Mouse (Mus musculus) activated CD4-positive, CD25-positive, alpha-beta regulatory T cell, adult 4 months (primary cell): Measurements from ENCODE around the gene Cmbl. TPM values are rescaled to one million over a fixed set of nuclear protein-coding genes. Genes with fewer than 3 reads are reported as not detected.
"Not testable (repeated sequence)": the region's sequence is repeated elsewhere in the genome, so short reads cannot be mapped to it uniquely, and the experiment has no call there.

ENCODE experiments used
- ATAC-seq: one replicate; pipeline ENCODE4 v1.8.0; 2017
- polyA plus RNA-seq, 2 experiments: library from polyadenylated mRNA; unstranded; fragments of 100-300 nt; shearing (Covaris generic); gene quantifications; one replicate each; pipeline ENCODE4 v1.2.1; 2017

Cmbl gene
- polyA plus RNA-seq, 2 experiments from 2014 or later = 0.80 TPM; not detected in 1

DNA sequence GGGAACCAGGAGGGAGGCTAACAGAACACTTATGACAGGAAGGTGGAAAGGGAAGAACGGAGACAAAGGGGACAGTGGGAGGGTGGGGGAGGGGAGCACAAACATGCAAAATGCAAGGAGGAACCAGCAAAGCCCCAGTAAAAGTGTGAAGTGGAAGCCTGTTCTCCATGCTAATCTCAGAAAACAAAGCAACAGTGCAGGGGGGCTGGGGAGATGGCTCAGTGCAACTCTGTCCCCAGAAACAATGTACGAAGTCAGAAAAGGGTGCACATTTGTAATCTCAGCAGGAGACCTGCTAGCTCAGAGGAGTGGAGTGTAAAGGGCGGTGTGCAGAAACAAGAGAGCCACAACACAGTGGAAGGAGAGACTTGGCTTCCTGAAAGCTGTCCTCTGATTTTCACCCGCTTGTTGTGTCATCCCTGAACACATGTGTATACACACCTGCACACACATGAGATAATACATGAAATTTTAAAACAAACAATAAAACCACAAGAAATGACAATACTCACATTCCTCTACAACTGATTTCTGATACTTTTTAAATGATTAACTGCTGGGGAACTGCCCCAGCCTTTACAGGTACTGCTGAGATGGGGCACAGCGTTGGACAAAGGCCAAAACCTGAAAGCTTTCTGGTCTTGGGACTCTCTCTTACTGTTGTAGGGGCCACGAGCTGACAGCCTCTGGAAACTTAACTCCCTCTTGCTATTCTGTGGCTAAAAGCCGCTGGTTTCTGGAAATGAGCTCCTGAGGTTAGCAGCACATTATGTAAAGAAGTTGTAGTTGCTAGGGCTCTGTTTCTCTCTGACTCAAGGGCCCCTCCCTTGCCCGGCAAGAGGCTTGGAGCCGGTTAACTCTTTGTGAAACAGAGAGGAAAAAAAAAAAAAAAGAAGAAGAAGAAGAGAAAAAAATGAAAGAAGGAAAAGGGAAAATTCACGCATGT lies 22.9 kb upstream of the Cmbl start:
- no peak for ATAC-seq

DNA sequence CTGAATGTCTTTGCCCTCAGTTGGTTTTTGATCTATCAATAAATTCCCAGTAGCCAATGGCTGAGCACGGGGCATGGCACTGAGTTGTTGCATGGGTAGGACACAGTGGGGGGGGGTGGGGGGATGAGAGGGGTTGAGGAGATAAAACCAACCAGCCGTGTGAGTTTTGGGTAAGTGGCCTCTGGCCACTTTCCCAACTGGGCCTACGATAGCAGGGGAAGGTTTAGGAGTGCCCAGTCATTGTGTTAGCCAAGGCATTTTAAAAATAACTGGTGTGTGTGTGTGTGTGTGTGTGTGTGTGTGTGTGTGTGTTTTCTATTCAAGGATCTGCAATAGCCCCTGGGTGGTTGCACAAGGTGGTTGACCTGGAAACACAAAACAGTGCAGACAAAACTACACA lies 21.9 kb upstream of the Cmbl start:
- ATAC-seq = no peak

- no peak for ATAC-seq
These were observed 20.1 kb upstream of the Cmbl start for GRCm38 (mm10) chr15:31545058-31545457.

DNA sequence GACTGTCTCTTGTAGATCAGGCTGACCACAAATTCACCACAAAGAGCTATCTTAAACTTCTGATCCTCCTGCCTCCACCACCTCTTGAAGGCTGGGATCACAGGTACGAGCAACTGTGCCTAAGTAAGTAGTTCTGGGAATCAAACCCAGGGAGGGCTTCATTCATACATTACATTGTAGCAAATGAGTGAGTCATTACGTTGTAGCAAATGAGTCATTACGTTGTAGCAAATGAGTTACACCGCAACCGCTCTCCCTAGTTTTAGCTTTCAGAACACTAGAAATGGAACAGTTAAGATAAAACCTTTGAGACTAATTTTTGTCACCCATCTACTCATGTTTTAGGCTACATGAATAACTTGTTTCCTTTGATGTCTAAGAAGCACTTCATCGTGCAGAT lies 18.9 kb upstream of the Cmbl start:
- peak; percentile 14 for ATAC-seq

DNA sequence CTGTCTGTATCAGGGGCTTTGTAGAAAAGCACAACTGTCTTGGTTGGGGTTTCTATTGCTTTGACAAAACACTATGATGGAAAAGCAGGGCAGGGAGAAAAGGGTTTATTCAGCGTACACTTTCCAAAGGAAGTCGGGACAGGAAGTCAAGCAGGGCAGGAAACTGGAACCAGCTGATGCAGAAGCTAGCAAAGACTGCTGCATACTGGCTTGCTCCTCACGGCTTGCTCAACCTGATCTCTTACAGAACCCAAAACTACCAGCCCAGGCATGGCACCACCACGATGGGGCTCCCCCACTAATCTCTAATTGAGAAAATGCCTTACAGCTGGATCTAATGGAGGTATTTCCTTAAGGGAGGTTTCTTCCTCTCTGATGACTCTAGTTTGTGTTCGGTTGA lies 17.8 kb upstream of the Cmbl start:
- ATAC-seq = no peak

DNA sequence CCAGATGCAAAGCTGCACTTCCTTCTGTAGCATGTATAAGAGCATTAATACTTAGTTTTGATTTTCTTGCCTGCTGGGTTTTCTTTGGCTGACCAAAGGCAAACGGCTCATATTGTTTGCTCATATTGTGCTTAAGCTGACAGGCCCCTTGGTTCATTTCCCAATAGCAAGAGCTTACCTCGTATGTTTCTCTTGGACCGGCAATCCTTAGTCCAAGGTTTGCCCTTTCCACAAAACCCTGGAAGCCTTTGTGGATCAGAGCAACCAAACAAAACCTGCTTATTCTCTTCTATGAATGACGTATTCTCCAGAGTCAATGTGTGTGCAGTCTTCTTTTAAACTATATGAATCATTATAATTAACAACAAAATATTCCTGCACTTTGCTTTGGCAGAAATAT lies 14.8 kb upstream of the Cmbl start:
- no peak for ATAC-seq

GRCm38 (mm10) chr15:31554855-31555254 lies 10.3 kb upstream of the Cmbl start:
- ATAC-seq = no peak

DNA sequence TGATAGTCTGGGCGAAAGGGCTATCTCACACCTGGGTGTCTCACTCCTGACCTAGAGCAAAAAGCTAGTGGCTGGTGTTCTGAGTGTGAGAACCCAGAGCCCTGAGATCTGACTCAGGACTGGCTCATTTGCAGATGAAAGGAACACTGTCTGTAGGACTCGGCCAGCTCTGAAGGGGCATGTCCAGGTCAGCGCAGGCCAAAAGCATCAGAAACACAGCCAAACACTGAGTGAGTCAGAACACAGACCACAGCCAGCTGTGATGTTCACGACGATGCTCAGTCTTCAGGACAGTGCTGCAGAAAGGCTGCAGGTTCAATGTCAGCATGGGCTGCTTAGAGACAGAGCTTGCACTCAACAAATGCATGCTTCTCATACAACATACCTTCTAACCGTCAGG lies 3.8 kb upstream of the Cmbl start:
- no peak for ATAC-seq

DNA sequence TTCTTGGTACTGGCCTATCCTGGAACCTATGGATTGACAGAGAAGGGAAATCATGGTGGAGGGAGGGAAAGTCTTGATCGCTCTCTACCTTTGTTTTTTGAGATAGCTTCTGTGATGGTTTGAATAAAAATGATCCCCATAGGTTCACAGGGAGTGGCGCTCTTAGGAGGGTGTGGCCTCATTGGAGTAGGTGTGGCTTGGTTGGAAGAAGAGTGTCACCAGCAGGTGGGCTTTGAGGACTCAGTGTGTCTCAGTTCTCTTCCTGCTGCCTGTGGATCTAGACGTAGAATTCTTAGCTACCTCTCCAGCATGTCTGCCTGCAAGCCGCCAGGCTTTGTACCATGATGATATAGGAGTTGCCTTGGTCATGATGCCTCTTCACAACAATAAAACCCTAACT lies 3.2 kb upstream of the Cmbl start:
- no peak for ATAC-seq

DNA sequence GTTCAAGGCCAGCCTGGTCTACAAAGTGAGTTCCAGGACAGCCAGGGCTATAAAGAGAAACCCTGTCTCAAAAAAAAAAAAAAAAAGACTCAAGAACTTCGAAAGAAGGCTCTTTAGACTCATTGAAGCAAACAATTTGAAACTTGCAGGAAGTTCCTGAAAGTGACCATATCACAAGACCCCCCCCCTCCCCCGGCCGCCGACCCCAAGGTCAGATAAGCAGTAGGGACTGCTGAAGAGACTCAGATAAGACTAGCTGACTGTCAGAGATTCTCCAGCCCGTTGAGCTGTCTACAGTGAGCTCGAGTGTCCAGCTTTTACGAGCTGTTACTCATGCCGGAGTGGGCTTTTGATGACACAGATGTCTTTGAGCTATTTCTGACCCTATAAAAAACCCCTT lies 2.3 kb upstream of the Cmbl start:
- no peak for ATAC-seq

GRCm38 (mm10) chr15:31563577-31564546 lies 1.3 kb upstream of the Cmbl start:
- no peak for ATAC-seq

DNA sequence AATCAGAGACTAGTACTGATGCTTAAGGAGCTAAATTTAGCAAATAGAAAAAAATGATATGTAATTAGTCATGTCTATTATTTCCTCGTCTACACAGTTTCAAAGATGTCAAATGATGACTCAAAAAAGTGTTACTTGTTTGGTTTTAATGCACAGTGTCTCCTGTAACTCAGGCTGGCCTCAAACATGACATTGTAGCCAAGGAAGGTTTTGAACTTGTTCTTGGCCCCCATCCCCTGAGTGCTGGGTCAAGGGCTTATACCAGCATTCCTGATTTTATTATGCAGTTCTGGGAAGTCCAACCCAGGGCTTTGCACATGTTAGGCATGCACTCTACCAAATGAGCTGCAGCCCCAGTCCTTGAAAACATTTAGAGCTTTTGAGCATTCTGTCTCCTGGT lies 597 bp downstream of the Cmbl start:
- ATAC-seq = no peak

DNA sequence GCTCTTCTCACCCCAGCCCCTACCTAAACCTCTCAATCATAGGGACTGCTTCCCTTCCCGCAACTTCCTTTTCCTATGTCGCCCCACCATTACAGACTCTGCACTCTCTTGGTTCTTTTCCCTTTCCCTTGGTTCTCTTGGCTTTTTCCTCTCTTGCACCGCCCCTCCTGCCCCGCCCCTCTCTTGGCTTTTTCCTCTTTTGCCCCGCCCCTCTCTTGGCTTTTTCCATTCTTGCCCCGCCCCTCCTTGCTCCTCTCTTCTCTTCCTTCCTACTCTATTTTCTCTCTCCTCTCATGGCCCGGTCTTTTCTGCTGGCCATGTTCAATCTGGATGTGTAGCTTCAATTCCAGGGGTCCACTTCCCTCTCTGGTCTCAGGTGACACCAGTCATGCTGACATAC lies 2.2 kb downstream of the Cmbl start:
- no peak for ATAC-seq

- ATAC-seq = no peak
These were observed 3.4 kb downstream of the Cmbl start for GRCm38 (mm10) chr15:31568581-31568996.

- no peak for ATAC-seq
These were observed 4.3 kb downstream of the Cmbl start for GRCm38 (mm10) chr15:31569325-31570022.

GRCm38 (mm10) chr15:31570959-31571358 lies 5.8 kb downstream of the Cmbl start:
- no peak for ATAC-seq

DNA sequence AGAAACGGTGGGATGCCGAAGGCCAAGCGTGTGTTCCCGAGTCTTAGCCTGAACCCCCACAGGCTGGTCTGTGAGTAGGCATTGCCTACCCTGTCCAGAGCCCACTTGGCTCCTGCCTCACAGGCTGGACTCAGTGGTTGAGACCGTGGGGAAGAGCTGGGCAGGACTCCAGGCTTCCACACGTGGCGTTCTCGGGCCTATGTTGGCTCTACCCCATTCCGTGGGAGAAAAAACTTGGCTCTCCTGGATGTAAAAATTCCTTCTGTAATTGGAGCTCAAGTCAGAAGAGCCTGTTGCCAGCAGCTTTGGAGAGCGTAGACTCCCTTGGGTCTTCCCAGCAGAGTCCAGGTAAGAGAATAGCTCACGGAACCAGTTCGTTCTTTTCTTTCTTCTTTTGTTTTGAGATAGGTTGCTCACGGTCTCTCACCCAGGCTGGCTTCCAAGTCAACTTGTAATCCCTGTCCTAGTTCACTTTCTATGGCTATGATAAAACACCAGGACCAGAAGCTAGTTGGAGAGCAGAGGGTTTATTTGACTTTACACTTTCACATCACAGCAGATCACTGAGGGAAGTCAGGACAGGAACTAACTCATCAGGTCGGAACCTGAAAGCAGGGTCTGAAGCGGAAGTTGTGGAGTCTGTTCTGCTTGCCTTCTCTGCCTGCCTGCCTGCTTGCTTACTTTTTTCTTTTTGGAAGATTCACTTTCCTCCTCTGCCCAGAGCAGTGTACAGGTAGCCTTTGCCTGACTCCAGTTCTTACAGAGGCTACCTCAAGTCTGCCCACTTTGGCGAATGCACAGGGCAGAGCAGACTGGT lies 6.9 kb downstream of the Cmbl start:
- no peak for ATAC-seq

- ATAC-seq = no peak
These were observed 8.1 kb downstream of the Cmbl start for GRCm38 (mm10) chr15:31573287-31573686.

GRCm38 (mm10) chr15:31573692-31574091 lies 8.5 kb downstream of the Cmbl start:
- no peak for ATAC-seq

- no peak for ATAC-seq
These were observed 10.9 kb downstream of the Cmbl start for GRCm38 (mm10) chr15:31576076-31576475.

DNA sequence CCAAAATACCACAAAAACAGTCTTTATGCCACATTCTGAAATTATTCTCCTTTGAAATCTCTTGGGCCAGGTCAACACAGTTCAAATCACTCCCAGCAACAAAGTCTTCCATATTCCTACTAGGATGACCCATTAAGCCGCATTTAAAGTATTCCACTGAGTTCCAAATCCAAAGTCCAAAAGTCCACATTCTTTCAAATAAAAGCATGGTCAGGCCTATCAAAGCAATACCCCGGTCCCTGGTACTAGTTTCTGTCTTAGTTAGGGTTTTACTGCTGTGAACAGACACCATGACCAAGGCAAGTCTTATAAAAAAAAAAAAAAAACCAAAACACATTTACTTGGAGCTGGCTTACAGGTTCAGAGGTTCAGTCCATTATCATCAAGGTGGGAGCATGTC lies 15.9 kb downstream of the Cmbl start:
- ATAC-seq = not testable (repeated sequence)
